In genomic region chr14:56571310-56572093, GRCm38 (mm10) we compare ENCODE assay signal across 8 mouse cellular contexts. TPM values are rescaled to one million over a fixed set of nuclear protein-coding genes. Genes with fewer than 3 reads are reported as not detected.
DNase-seq lines count a peak whose midpoint lies in the region; ATAC-seq and TF ChIP-seq lines count a peak whose summit lies in the region.

No protein-coding gene starts in this region.

- no peak for TF ChIP-seq CTCF in bone marrow macrophage, adult 2 months (IDR thresholded peaks at IDR 0.05; ENCODE audit: low read depth, low read length)
- TF ChIP-seq CTCF in embryonic fibroblast, embryonic 13.5 days (IDR thresholded peaks at IDR 0.05; ENCODE audit: borderline replicate concordance, insufficient read depth, low read length) = no peak

- peak overlapping the region; percentile 67 for H3K4me3 ChIP-seq in bone marrow macrophage, adult 2 months (ENCODE audit: insufficient read depth, low read length)
- peak overlapping the region; percentile 82 for H3K4me3 ChIP-seq in embryonic fibroblast, embryonic 13.5 days (ENCODE audit: insufficient read depth, low read length)
- H3K4me3 ChIP-seq in heart, embryonic 10.5 days = peak overlapping the region; percentile 89
- peak overlapping the region; percentile 69 for H3K4me3 ChIP-seq in kidney, embryonic 15.5 days (replicated peaks)

- DNase-seq in A20 (ENCODE audit: low read depth, low spot score) (peak; percentile 98), liver (peak; percentile 98)
- DNase-seq in heart, embryonic 10.5 days (ENCODE audit: low spot score) = peak; percentile 99
- peak; percentile 96 to 97 for DNase-seq in spleen, postnatal 4 days (ENCODE audit: low spot score in 2 of 2)

- peak; percentile 97 for ATAC-seq in kidney, embryonic 15.5 days (replicated peaks; ENCODE audit: low FRiP score)
- ATAC-seq in monocyte, adult 5-6 weeks (replicated peaks; ENCODE audit: insufficient number of reproducible peaks, low FRiP score, low TSS enrichment, poor library complexity, severe bottlenecking) = peak; percentile 96

- H3K4me1 ChIP-seq in bone marrow macrophage, adult 2 months (ENCODE audit: control insufficient read depth, insufficient read depth, low read length) = peaks cover 28% of the 10 kb centered on the region
- H3K4me1 ChIP-seq in embryonic fibroblast, embryonic 13.5 days (ENCODE audit: control insufficient read depth, insufficient read depth, low read length) = no peaks in the 10 kb centered on the region; the same call in 1 of the 2 replicates
- peaks cover 20% of the 10 kb centered on the region for H3K4me1 ChIP-seq in heart, embryonic 10.5 days
- peaks cover 27% of the 10 kb centered on the region for H3K4me1 ChIP-seq in kidney, embryonic 15.5 days

- peak overlapping the region; percentile 55 for H3K9ac ChIP-seq in kidney, embryonic 15.5 days

- peaks cover 3% of the 10 kb centered on the region; the same call in 1 of the 2 replicates for H3K36me3 ChIP-seq in heart, embryonic 10.5 days
- H3K36me3 ChIP-seq in kidney, embryonic 15.5 days = no peaks in the 10 kb centered on the region

- H3K27ac ChIP-seq in bone marrow macrophage, adult 2 months (ENCODE audit: insufficient read depth, low read depth, low read length) = 0 out of 2 replicates have a peak overlapping the region, but pooled peaks have one; percentile 2
- H3K27ac ChIP-seq in embryonic fibroblast, embryonic 13.5 days (ENCODE audit: insufficient read depth, low read length) = no peak overlapping the region
- H3K27ac ChIP-seq in heart, embryonic 10.5 days = peak overlapping the region; percentile 91
- H3K27ac ChIP-seq in kidney, embryonic 15.5 days = peak overlapping the region; percentile 70

- under 1% methylated on average over 59 of the region's 59 CpGs for WGBS in heart, embryonic 10.5 days
- under 1% methylated on average over 59 of the region's 59 CpGs for WGBS in kidney, embryonic 15.5 days

- TF ChIP-seq POLR2A in bone marrow macrophage, adult 2 months (IDR thresholded peaks at IDR 0.05; ENCODE audit: borderline replicate concordance, low read depth, low read length) = no peak
- peak; percentile 67 for TF ChIP-seq POLR2A in embryonic fibroblast, embryonic 13.5 days (IDR thresholded peaks at IDR 0.05; ENCODE audit: low read depth, low read length)

- H3K27me3 ChIP-seq in heart, embryonic 10.5 days (ENCODE audit: insufficient read depth, poor library complexity, severe bottlenecking) = no peaks in the 10 kb centered on the region
- no peaks in the 10 kb centered on the region for H3K27me3 ChIP-seq in kidney, embryonic 15.5 days

- no peaks in the 10 kb centered on the region for H3K9me3 ChIP-seq in heart, embryonic 10.5 days
- H3K9me3 ChIP-seq in kidney, embryonic 15.5 days (replicated peaks) = no peaks in the 10 kb centered on the region

- peak overlapping the region; percentile 64 for H3K4me2 ChIP-seq in kidney, embryonic 15.5 days

RNA-seq across cellular contexts. Expression of gene Cenpj, which starts 3.7 kb away (rescaled TPM):
- 9.6 and 17.0 TPM in 2 replicates for polyA plus RNA-seq in bone marrow macrophage, adult 2 months (2012; ENCODE audit: insufficient read depth, insufficient read length, missing spikeins)
- 11.7 and 12.1 TPM in 2 replicates for polyA plus RNA-seq in embryonic fibroblast, embryonic 13.5 days (2011; ENCODE audit: insufficient read length, low read depth, missing spikeins)
- polyA plus RNA-seq in heart, embryonic 10.5 days (2016; fragmentation: Nextera tagmentation; extraction: Ambion mirVana) = 12.6 and 12.9 TPM in 2 replicates
- 11.4 and 11.6 TPM in 2 replicates for polyA plus RNA-seq in kidney, embryonic 15.5 days (2015; fragmentation: Nextera tagmentation; extraction: Ambion mirVana)
- 4.6 to 23.2 TPM (median 12.0 TPM) in 3 replicates for total RNA-seq in monocyte, adult 5-6 weeks (2017)

RNA-seq across cellular contexts. Expression of gene Parp4, which starts 3.9 kb away (rescaled TPM):
- polyA plus RNA-seq in bone marrow macrophage, adult 2 months (2012; ENCODE audit: insufficient read depth, insufficient read length, missing spikeins) = 38.3 and 43.7 TPM in 2 replicates
- polyA plus RNA-seq in embryonic fibroblast, embryonic 13.5 days (2011; ENCODE audit: insufficient read length, low read depth, missing spikeins) = 16.8 and 20.5 TPM in 2 replicates
- polyA plus RNA-seq in heart, embryonic 10.5 days (2016; fragmentation: Nextera tagmentation; extraction: Ambion mirVana) = 6.4 and 9.7 TPM in 2 replicates
- 5.1 and 8.0 TPM in 2 replicates for polyA plus RNA-seq in kidney, embryonic 15.5 days (2015; fragmentation: Nextera tagmentation; extraction: Ambion mirVana)
- 15.6 to 41.4 TPM (median 18.2 TPM) in 3 replicates for total RNA-seq in monocyte, adult 5-6 weeks (2017)
